ENCODE assay signal across 8 mouse cellular contexts in genomic region chr11:79704318-79705150, GRCm38 (mm10).
A peak's percentile ranks its signal among the peaks of the same experiment; 100 is the strongest.
DNase-seq lines count a peak whose midpoint lies in the region; ATAC-seq and TF ChIP-seq lines count a peak whose summit lies in the region.

No protein-coding gene starts in this region.

- H3K4me2 ChIP-seq in embryonic facial prominence, embryonic 13.5 days, result peak overlapping the region; percentile 65
- H3K4me2 ChIP-seq in limb, embryonic 14.5 days (replicated peaks; ENCODE audit: low read depth, low read length, severe bottlenecking), result peak overlapping the region; percentile 63
- peak overlapping the region; percentile 47 for H3K4me2 ChIP-seq in midbrain, postnatal 0 days (ENCODE audit: low read depth, low read length, poor library complexity, severe bottlenecking)

- no peak for TF ChIP-seq CTCF in midbrain, postnatal 0 days (IDR thresholded peaks at IDR 0.05)

- H3K4me3 ChIP-seq in embryonic facial prominence, embryonic 13.5 days, result peak overlapping the region; percentile 84
- peak overlapping the region; percentile 73 for H3K4me3 ChIP-seq in limb, embryonic 14.5 days (replicated peaks; ENCODE audit: low read length)
- peak overlapping the region; percentile 79 for H3K4me3 ChIP-seq in midbrain, postnatal 0 days (ENCODE audit: low read depth, low read length)

- peak; percentile 90 for ATAC-seq in embryonic facial prominence, embryonic 13.5 days (ENCODE audit: insufficient number of reproducible peaks, insufficient read depth, low FRiP score, low TSS enrichment, low read depth)
- ATAC-seq in limb, embryonic 14.5 days (ENCODE audit: low FRiP score, low read depth), result peak; percentile 94
- peak; percentile 93 for ATAC-seq in midbrain, postnatal 0 days (ENCODE audit: low FRiP score)

- under 1% methylated on average over 56 of the region's 61 CpGs for WGBS in embryonic facial prominence, embryonic 13.5 days
- WGBS in limb, embryonic 14.5 days, result under 1% methylated on average over 60 of the region's 61 CpGs
- under 1% methylated on average over 56 of the region's 61 CpGs for WGBS in midbrain, postnatal 0 days

- peak overlapping the region; percentile 94 for H3K9ac ChIP-seq in embryonic facial prominence, embryonic 13.5 days
- H3K9ac ChIP-seq in limb, embryonic 14.5 days (ENCODE audit: low read depth, low read length, severe bottlenecking), result peak overlapping the region; percentile 87
- peak overlapping the region; percentile 92 for H3K9ac ChIP-seq in midbrain, postnatal 0 days (replicated peaks; ENCODE audit: low read length, poor library complexity, severe bottlenecking)

- peaks cover 17% of the 10 kb centered on the region for H3K36me3 ChIP-seq in embryonic facial prominence, embryonic 13.5 days
- peaks cover 13% of the 10 kb centered on the region for H3K36me3 ChIP-seq in limb, embryonic 14.5 days (ENCODE audit: control insufficient read depth, insufficient read depth, low read length)
- no peaks in the 10 kb centered on the region for H3K36me3 ChIP-seq in midbrain, postnatal 0 days (ENCODE audit: insufficient read depth, low read length)

- H3K27me3 ChIP-seq in embryonic facial prominence, embryonic 13.5 days, result peaks cover 6% of the 10 kb centered on the region
- peaks cover 3% of the 10 kb centered on the region; the same call in 1 of the 2 replicates for H3K27me3 ChIP-seq in limb, embryonic 14.5 days (ENCODE audit: control insufficient read depth, insufficient read depth, low read length)
- no peaks in the 10 kb centered on the region for H3K27me3 ChIP-seq in midbrain, postnatal 0 days (ENCODE audit: insufficient read depth, low read length)

- H3K9me3 ChIP-seq in embryonic facial prominence, embryonic 13.5 days, result no peaks in the 10 kb centered on the region
- H3K9me3 ChIP-seq in limb, embryonic 14.5 days (ENCODE audit: control insufficient read depth, low read length), result no peaks in the 10 kb centered on the region
- no peaks in the 10 kb centered on the region for H3K9me3 ChIP-seq in midbrain, postnatal 0 days (ENCODE audit: low read length)

- H3K27ac ChIP-seq in embryonic facial prominence, embryonic 13.5 days, result peak overlapping the region; percentile 97
- peak overlapping the region; percentile 96 for H3K27ac ChIP-seq in limb, embryonic 14.5 days (replicated peaks; ENCODE audit: low read depth, low read length)
- H3K27ac ChIP-seq in midbrain, postnatal 0 days (ENCODE audit: low read depth, low read length), result peak overlapping the region; percentile 99

- TF ChIP-seq POLR2A in limb, embryonic 14.5 days (IDR thresholded peaks at IDR 0.05; ENCODE audit: borderline replicate concordance, extremely low read depth, insufficient read depth, insufficient read length), result 0 out of 2 replicates have a peak, but pooled peaks have one; percentile 43

- peaks cover 33% of the 10 kb centered on the region for H3K4me1 ChIP-seq in embryonic facial prominence, embryonic 13.5 days
- peaks cover 18% of the 10 kb centered on the region for H3K4me1 ChIP-seq in limb, embryonic 14.5 days (ENCODE audit: control insufficient read depth, insufficient read depth, low read length)
- peaks cover 10% of the 10 kb centered on the region; the same call in 1 of the 2 replicates for H3K4me1 ChIP-seq in midbrain, postnatal 0 days (ENCODE audit: insufficient read depth, low read length)

- DNase-seq in 3134 (ENCODE audit: extremely low read depth, insufficient read length, low spot score), result peak; percentile 95
- DNase-seq in adrenal gland, postnatal 36 days, result peak; percentile 97 to 98
- peak; percentile 94 for DNase-seq in heart, adult 8-10 months (ENCODE audit: low spot score)
- DNase-seq in kidney, adult 9 months, result peak; percentile 96
- peak; percentile 90 for DNase-seq in limb, embryonic 14.5 days (ENCODE audit: low spot score)
- DNase-seq in midbrain, postnatal 0 days (ENCODE audit: low spot score), result peak; percentile 92
- DNase-seq in spleen, postnatal 14 days (ENCODE audit: low spot score in 2 of 2), result peak; percentile 96

Comparison
In these comparisons a context has a peak if more than half of its experiments do, and no peak if none do; other contexts are left out.
1. Peak in every context shown above with its lines: DNase-seq, ATAC-seq, H3K4me3 ChIP-seq and H3K27ac ChIP-seq.